Mouse (Mus musculus): ENCODE measurements around the gene Cadm4. TPM values are rescaled to one million over a fixed set of nuclear protein-coding genes. Genes with fewer than 3 reads are reported as not detected.

Cadm4 gene
- polyA plus RNA-seq, 1 experiment from 2014 or later = 1.2 TPM

GRCm38 (mm10) chr7:24462388-24463319, 19.2 kb upstream of the Cadm4 start, which contains the start of gene Plaur:
Gene Plaur, plus strand, starts transcription at chr7:24462484.
- Histone ChIP-seq H3K4me3 (ENCODE audit: low read length) (peak within 1 kb of the TSS; percentile 50), H3K27ac (ENCODE audit: low read length) (peak within 1 kb of the TSS; percentile 72), H3K4me2 (ENCODE audit: low read depth, low read length) (peak within 1 kb of the TSS; percentile 77), H3K27me3 (replicated peaks; ENCODE audit: control insufficient read depth, insufficient read depth, low read length) (no peaks in the 10 kb centered on the region), H3K36me3 (ENCODE audit: control insufficient read depth, insufficient read depth, low read length) (no peaks in the 10 kb centered on the region), H3K9me3 (ENCODE audit: control insufficient read depth, low read length) (no peaks in the 10 kb centered on the region), H3K9ac (ENCODE audit: low read depth, low read length) (peak within 1 kb of the TSS; percentile 64), H3K4me1 (ENCODE audit: control insufficient read depth, insufficient read depth, low read length) (peaks cover 34% of the 10 kb centered on the region)
- WGBS = 2% methylated on average over 27 of the region's 27 CpGs
- ATAC-seq = peak; percentile 69

GRCm38 (mm10) chr7:24466835-24467234, 15.0 kb upstream of the Cadm4 start:
- H3K36me3 ChIP-seq (ENCODE audit: control insufficient read depth, insufficient read depth, low read length) = peaks cover 6% of the 10 kb centered on the region
- peaks cover 5% of the 10 kb centered on the region; the same call in 1 of the 2 replicates for H3K9me3 ChIP-seq (ENCODE audit: control insufficient read depth, low read length)
- no peak for ATAC-seq
- peaks cover 9% of the 10 kb centered on the region for H3K4me1 ChIP-seq (ENCODE audit: control insufficient read depth, insufficient read depth, low read length)
- H3K4me3 ChIP-seq (ENCODE audit: low read length) = no peak overlapping the region
- H3K4me2 ChIP-seq (ENCODE audit: low read depth, low read length) = no peak overlapping the region
- H3K9ac ChIP-seq (ENCODE audit: low read depth, low read length) = no peak overlapping the region
- H3K27ac ChIP-seq (ENCODE audit: low read length) = no peak overlapping the region
- no peaks in the 10 kb centered on the region for H3K27me3 ChIP-seq (replicated peaks; ENCODE audit: control insufficient read depth, insufficient read depth, low read length)
- 88% methylated on average over 6 of the region's 6 CpGs for WGBS

- Histone ChIP-seq H3K4me1 (ENCODE audit: control insufficient read depth, insufficient read depth, low read length) (no peaks in the 10 kb centered on the region; the same call in 1 of the 2 replicates), H3K9ac (ENCODE audit: low read depth, low read length) (no peak overlapping the region), H3K27me3 (replicated peaks; ENCODE audit: control insufficient read depth, insufficient read depth, low read length) (no peaks in the 10 kb centered on the region), H3K4me3 (ENCODE audit: low read length) (no peak overlapping the region), H3K9me3 (ENCODE audit: control insufficient read depth, low read length) (peaks cover 8% of the 10 kb centered on the region), H3K27ac (ENCODE audit: low read length) (no peak overlapping the region), H3K4me2 (ENCODE audit: low read depth, low read length) (no peak overlapping the region), H3K36me3 (ENCODE audit: control insufficient read depth, insufficient read depth, low read length) (peaks cover 8% of the 10 kb centered on the region)
- ATAC-seq = no peak
- WGBS = 80% methylated on average over 5 of the region's 5 CpGs
These were observed 13.9 kb upstream of the Cadm4 start for GRCm38 (mm10) chr7:24467886-24468285.

- Histone ChIP-seq H3K9me3 (ENCODE audit: control insufficient read depth, low read length) (peaks cover 9% of the 10 kb centered on the region), H3K4me2 (ENCODE audit: low read depth, low read length) (no peak overlapping the region), H3K27me3 (replicated peaks; ENCODE audit: control insufficient read depth, insufficient read depth, low read length) (no peaks in the 10 kb centered on the region), H3K4me1 (ENCODE audit: control insufficient read depth, insufficient read depth, low read length) (no peaks in the 10 kb centered on the region), H3K36me3 (ENCODE audit: control insufficient read depth, insufficient read depth, low read length) (peaks cover 8% of the 10 kb centered on the region), H3K4me3 (ENCODE audit: low read length) (no peak overlapping the region), H3K27ac (ENCODE audit: low read length) (no peak overlapping the region), H3K9ac (ENCODE audit: low read depth, low read length) (no peak overlapping the region)
- no peak for ATAC-seq
- WGBS = 86% methylated on average over 3 of the region's 3 CpGs
These were observed 12.7 kb upstream of the Cadm4 start for GRCm38 (mm10) chr7:24469126-24469525.

- Histone ChIP-seq H3K36me3 (ENCODE audit: control insufficient read depth, insufficient read depth, low read length) (peaks cover 8% of the 10 kb centered on the region), H3K4me3 (ENCODE audit: low read length) (no peak overlapping the region), H3K9me3 (ENCODE audit: control insufficient read depth, low read length) (peaks cover 9% of the 10 kb centered on the region), H3K4me1 (ENCODE audit: control insufficient read depth, insufficient read depth, low read length) (0 out of 2 replicates have a peak, but pooled peaks cover 2% of the 10 kb centered on the region), H3K9ac (ENCODE audit: low read depth, low read length) (no peak overlapping the region), H3K4me2 (ENCODE audit: low read depth, low read length) (no peak overlapping the region), H3K27ac (ENCODE audit: low read length) (no peak overlapping the region), H3K27me3 (replicated peaks; ENCODE audit: control insufficient read depth, insufficient read depth, low read length) (no peaks in the 10 kb centered on the region)
- no peak for ATAC-seq
- WGBS = 93% methylated on average over 7 of the region's 7 CpGs
These were observed 11.5 kb upstream of the Cadm4 start for GRCm38 (mm10) chr7:24470356-24470755.

GRCm38 (mm10) chr7:24472442-24472841, 9.4 kb upstream of the Cadm4 start:
- Histone ChIP-seq H3K4me1 (ENCODE audit: control insufficient read depth, insufficient read depth, low read length) (0 out of 2 replicates have a peak, but pooled peaks cover 3% of the 10 kb centered on the region), H3K27me3 (replicated peaks; ENCODE audit: control insufficient read depth, insufficient read depth, low read length) (no peaks in the 10 kb centered on the region), H3K36me3 (ENCODE audit: control insufficient read depth, insufficient read depth, low read length) (peaks cover 8% of the 10 kb centered on the region), H3K9me3 (ENCODE audit: control insufficient read depth, low read length) (peaks cover 10% of the 10 kb centered on the region), H3K4me2 (ENCODE audit: low read depth, low read length) (no peak overlapping the region), H3K4me3 (ENCODE audit: low read length) (no peak overlapping the region), H3K9ac (ENCODE audit: low read depth, low read length) (no peak overlapping the region), H3K27ac (ENCODE audit: low read length) (no peak overlapping the region)
- WGBS = 81% methylated on average over 6 of the region's 6 CpGs
- ATAC-seq = no peak

GRCm38 (mm10) chr7:24472937-24473336, 8.9 kb upstream of the Cadm4 start:
- H3K27ac ChIP-seq (ENCODE audit: low read length) = no peak overlapping the region
- no peak overlapping the region for H3K4me2 ChIP-seq (ENCODE audit: low read depth, low read length)
- no peaks in the 10 kb centered on the region for H3K27me3 ChIP-seq (replicated peaks; ENCODE audit: control insufficient read depth, insufficient read depth, low read length)
- ATAC-seq = no peak
- 0 out of 2 replicates have a peak, but pooled peaks cover 3% of the 10 kb centered on the region for H3K4me1 ChIP-seq (ENCODE audit: control insufficient read depth, insufficient read depth, low read length)
- peaks cover 8% of the 10 kb centered on the region for H3K36me3 ChIP-seq (ENCODE audit: control insufficient read depth, insufficient read depth, low read length)
- H3K9me3 ChIP-seq (ENCODE audit: control insufficient read depth, low read length) = peaks cover 15% of the 10 kb centered on the region
- no peak overlapping the region for H3K9ac ChIP-seq (ENCODE audit: low read depth, low read length)
- WGBS = 80% methylated on average over 7 of the region's 7 CpGs
- no peak overlapping the region for H3K4me3 ChIP-seq (ENCODE audit: low read length)

- H3K4me3 ChIP-seq (ENCODE audit: low read length) = no peak overlapping the region
- no peak overlapping the region for H3K9ac ChIP-seq (ENCODE audit: low read depth, low read length)
- no peaks in the 10 kb centered on the region for H3K27me3 ChIP-seq (replicated peaks; ENCODE audit: control insufficient read depth, insufficient read depth, low read length)
- no peak overlapping the region for H3K4me2 ChIP-seq (ENCODE audit: low read depth, low read length)
- 0 out of 2 replicates have a peak, but pooled peaks cover 3% of the 10 kb centered on the region for H3K4me1 ChIP-seq (ENCODE audit: control insufficient read depth, insufficient read depth, low read length)
- no peak overlapping the region for H3K27ac ChIP-seq (ENCODE audit: low read length)
- peak; percentile 36 for ATAC-seq
- WGBS = 48% methylated on average over 10 of the region's 10 CpGs
- H3K36me3 ChIP-seq (ENCODE audit: control insufficient read depth, insufficient read depth, low read length) = peaks cover 7% of the 10 kb centered on the region
- H3K9me3 ChIP-seq (ENCODE audit: control insufficient read depth, low read length) = peaks cover 14% of the 10 kb centered on the region
These were observed 7.8 kb upstream of the Cadm4 start for GRCm38 (mm10) chr7:24473913-24474529.

- Histone ChIP-seq H3K4me1 (ENCODE audit: control insufficient read depth, insufficient read depth, low read length) (0 out of 2 replicates have a peak, but pooled peaks cover 3% of the 10 kb centered on the region), H3K4me2 (ENCODE audit: low read depth, low read length) (no peak overlapping the region), H3K4me3 (ENCODE audit: low read length) (no peak overlapping the region), H3K9me3 (ENCODE audit: control insufficient read depth, low read length) (peaks cover 10% of the 10 kb centered on the region), H3K27me3 (replicated peaks; ENCODE audit: control insufficient read depth, insufficient read depth, low read length) (no peaks in the 10 kb centered on the region), H3K27ac (ENCODE audit: low read length) (no peak overlapping the region), H3K36me3 (ENCODE audit: control insufficient read depth, insufficient read depth, low read length) (0 out of 2 replicates have a peak, but pooled peaks cover 3% of the 10 kb centered on the region), H3K9ac (ENCODE audit: low read depth, low read length) (no peak overlapping the region)
- 42% methylated on average over 21 of the region's 21 CpGs for WGBS
- ATAC-seq = no peak
These were observed 6.9 kb upstream of the Cadm4 start for GRCm38 (mm10) chr7:24474811-24475506.

Measured in intestine, embryonic 16.5 days (tissue).